Mouse (Mus musculus): Measurements from ENCODE around the gene Lrrc25. TPM values are rescaled to one million over a fixed set of nuclear protein-coding genes. Genes with fewer than 3 reads are reported as not detected.

The Lrrc25 gene
- polyA plus RNA-seq, 1 experiment = 0.33 TPM

DNA sequence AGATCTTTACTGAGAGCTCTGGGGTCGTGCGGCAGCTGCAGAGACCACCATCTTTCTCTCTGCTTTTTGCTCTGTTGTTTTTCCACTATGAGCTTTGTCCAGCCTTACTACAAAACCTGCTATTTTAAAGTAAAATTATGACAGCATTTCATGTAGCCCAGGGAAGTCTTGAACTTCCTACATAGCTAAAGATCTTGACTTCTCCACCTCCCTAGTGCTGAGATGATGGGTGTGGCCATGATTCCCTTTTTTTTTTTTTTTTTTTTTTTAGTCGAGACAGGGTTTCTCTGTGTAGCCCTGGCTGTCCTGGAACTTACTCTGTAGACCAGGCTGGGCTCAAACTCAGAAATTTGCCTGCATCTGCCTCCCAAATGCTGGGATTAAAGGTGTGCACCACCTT is 48.7 kb downstream of the Lrrc25 start:
- H3K4me1 ChIP-seq (ENCODE audit: control insufficient read depth, insufficient read depth, low read length) = no peaks in the 10 kb centered on the region
- 73% methylated on average over 3 of the region's 3 CpGs for WGBS
- no peak for DNase-seq
- no peak overlapping the region for H3K27ac ChIP-seq (ENCODE audit: insufficient read depth, low read length)
- TF ChIP-seq CTCF (IDR thresholded peaks at IDR 0.05; ENCODE audit: borderline replicate concordance, insufficient read depth, low read depth, low read length) = no peak
- TF ChIP-seq POLR2A (IDR thresholded peaks at IDR 0.05; ENCODE audit: borderline replicate concordance, insufficient read depth, low read length) = no peak
- no peaks in the 10 kb centered on the region for H3K27me3 ChIP-seq (ENCODE audit: control insufficient read depth, insufficient read depth, low read length)
- H3K4me3 ChIP-seq (replicated peaks; ENCODE audit: insufficient read depth, low read depth, low read length) = no peak overlapping the region

GRCm38 (mm10) chr8:70665599-70665998 is 49.6 kb downstream of the Lrrc25 start:
- Histone ChIP-seq H3K27me3 (ENCODE audit: control insufficient read depth, insufficient read depth, low read length) (no peaks in the 10 kb centered on the region), H3K4me1 (ENCODE audit: control insufficient read depth, insufficient read depth, low read length) (no peaks in the 10 kb centered on the region), H3K4me3 (replicated peaks; ENCODE audit: insufficient read depth, low read depth, low read length) (no peak overlapping the region), H3K27ac (ENCODE audit: insufficient read depth, low read length) (no peak overlapping the region)
- no peak for DNase-seq
- 92% methylated on average over 2 of the region's 2 CpGs for WGBS
- TF ChIP-seq POLR2A (IDR thresholded peaks at IDR 0.05; ENCODE audit: borderline replicate concordance, insufficient read depth, low read length) (no peak), CTCF (IDR thresholded peaks at IDR 0.05; ENCODE audit: borderline replicate concordance, insufficient read depth, low read depth, low read length) (no peak)

- DNase-seq = no peak
- Histone ChIP-seq H3K27ac (ENCODE audit: insufficient read depth, low read length) (no peak overlapping the region), H3K4me1 (ENCODE audit: control insufficient read depth, insufficient read depth, low read length) (no peaks in the 10 kb centered on the region), H3K4me3 (replicated peaks; ENCODE audit: insufficient read depth, low read depth, low read length) (no peak overlapping the region), H3K27me3 (ENCODE audit: control insufficient read depth, insufficient read depth, low read length) (no peaks in the 10 kb centered on the region)
- WGBS = 23% methylated on average over 5 of the region's 5 CpGs
- TF ChIP-seq CTCF (IDR thresholded peaks at IDR 0.05; ENCODE audit: borderline replicate concordance, insufficient read depth, low read depth, low read length) (no peak), POLR2A (IDR thresholded peaks at IDR 0.05; ENCODE audit: borderline replicate concordance, insufficient read depth, low read length) (no peak)
Observed at GRCm38 (mm10) chr8:70667071-70667470, 51.1 kb downstream of the Lrrc25 start.

Other genes starting within 250 kb of the Lrrc25 start
- gene Comp, start 242.6 kb upstream of the Lrrc25 start, polyA plus RNA-seq (2012; rRNA removed) = 2.2 and 3.1 TPM in 2 replicates
- 90.2 and 105 TPM in 2 replicates for gene Crtc1, start 176.6 kb upstream of the Lrrc25 start, polyA plus RNA-seq (2012; rRNA removed)
- gene Klhl26, start 139.2 kb upstream of the Lrrc25 start, polyA plus RNA-seq (2012; rRNA removed) = 62.4 and 68.5 TPM in 2 replicates
- 524 and 552 TPM in 2 replicates for gene Tmem59l, start 128.8 kb upstream of the Lrrc25 start, polyA plus RNA-seq (2012; rRNA removed)
- gene Crlf1, start 123.0 kb upstream of the Lrrc25 start, polyA plus RNA-seq (2012; rRNA removed) = 3.8 and 4.0 TPM in 2 replicates
- 184 and 189 TPM in 2 replicates for gene Rex1bd, start 109.4 kb upstream of the Lrrc25 start, polyA plus RNA-seq (2012; rRNA removed)
- gene Uba52, start 105.4 kb upstream of the Lrrc25 start, polyA plus RNA-seq (2012; rRNA removed) = 920 and 977 TPM in 2 replicates
- 531 and 552 TPM in 2 replicates for gene Fkbp8, start 88.4 kb upstream of the Lrrc25 start, polyA plus RNA-seq (2012; rRNA removed)
- gene Kxd1, start 88.2 kb upstream of the Lrrc25 start, polyA plus RNA-seq (2012; rRNA removed) = 63.4 and 65.9 TPM in 2 replicates
- gene Ell, start 76.7 kb upstream of the Lrrc25 start, polyA plus RNA-seq (2012; rRNA removed) = 27.9 and 29.1 TPM in 2 replicates
- 55.3 and 61.4 TPM in 2 replicates for gene Isyna1, start 21.8 kb upstream of the Lrrc25 start, polyA plus RNA-seq (2012; rRNA removed)
- gene Ssbp4, start 7.3 kb upstream of the Lrrc25 start, polyA plus RNA-seq (2012; rRNA removed) = 172 and 181 TPM in 2 replicates
- 0.28 and 0.51 TPM in 2 replicates for gene Gdf15, start 16.3 kb downstream of the Lrrc25 start, polyA plus RNA-seq (2012; rRNA removed)
- 28.3 and 32.5 TPM in 2 replicates for gene Pgpep1, start 44.2 kb downstream of the Lrrc25 start, polyA plus RNA-seq (2012; rRNA removed)
- gene Lsm4, start 57.1 kb downstream of the Lrrc25 start, polyA plus RNA-seq (2012; rRNA removed) = 113 and 117 TPM in 2 replicates
- gene Jund, start 82.8 kb downstream of the Lrrc25 start, polyA plus RNA-seq (2012; rRNA removed) = 252 and 274 TPM in 2 replicates
- 0.08 and 0.11 TPM in 2 replicates for gene Iqcn, start 87.3 kb downstream of the Lrrc25 start, polyA plus RNA-seq (2012; rRNA removed)
- gene Gm3336, start 102.4 kb downstream of the Lrrc25 start, polyA plus RNA-seq (2012; rRNA removed) = 0.13 TPM in 1 of 2 replicates, not detected in the other
- 2.5 and 3.0 TPM in 2 replicates for gene Pde4c, start 107.6 kb downstream of the Lrrc25 start, polyA plus RNA-seq (2012; rRNA removed)
- 1,156 and 1,176 TPM in 2 replicates for gene Rab3a, start 138.5 kb downstream of the Lrrc25 start, polyA plus RNA-seq (2012; rRNA removed)
- gene Mpv17l2, start 144.8 kb downstream of the Lrrc25 start, polyA plus RNA-seq (2012; rRNA removed) = 81.1 and 83.4 TPM in 2 replicates
- 150 and 158 TPM in 2 replicates for gene Pik3r2, start 160.6 kb downstream of the Lrrc25 start, polyA plus RNA-seq (2012; rRNA removed)
- gene Mast3, start 188.9 kb downstream of the Lrrc25 start, polyA plus RNA-seq (2012; rRNA removed) = 69.5 and 70.4 TPM in 2 replicates
- 1.8 and 1.9 TPM in 2 replicates for gene Il12rb1, start 192.3 kb downstream of the Lrrc25 start, polyA plus RNA-seq (2012; rRNA removed)
- gene Arrdc2, start 223.6 kb downstream of the Lrrc25 start, polyA plus RNA-seq (2012; rRNA removed) = 33.1 and 34.0 TPM in 2 replicates
- gene Kcnn1, start 247.1 kb downstream of the Lrrc25 start, polyA plus RNA-seq (2012; rRNA removed) = 19.4 and 22.1 TPM in 2 replicates